Mouse (Mus musculus): ENCODE data around the gene Il4. TPM values are rescaled to one million over a fixed set of nuclear protein-coding genes. Genes with fewer than 3 reads are reported as not detected.

Gene Il4
- polyA plus RNA-seq, 1 experiment: not detected

- 21% methylated on average over 1 of the region's 1 CpGs for WGBS
- peak; percentile 42 for DNase-seq (ENCODE audit: low read depth, low spot score)
Measured at GRCm38 (mm10) chr11:53627859-53628258, 9.4 kb upstream of the Il4 start.

GRCm38 (mm10) chr11:53626802-53627373, 8.4 kb upstream of the Il4 start:
- 75% methylated on average over 17 of the region's 17 CpGs for WGBS

GRCm38 (mm10) chr11:53624124-53624523, 5.7 kb upstream of the Il4 start:
- WGBS: 94% methylated on average over 2 of the region's 2 CpGs
- no peak for DNase-seq (ENCODE audit: low read depth, low spot score)

More at GRCm38 (mm10) chr11:53626802-53627373, 8.4 kb upstream of the Il4 start:
- no peak for DNase-seq (ENCODE audit: low read depth, low spot score)

- WGBS: 93% methylated on average over 9 of the region's 9 CpGs
- no peak for DNase-seq (ENCODE audit: low read depth, low spot score)
Measured at GRCm38 (mm10) chr11:53623573-53623972, 5.1 kb upstream of the Il4 start.

GRCm38 (mm10) chr11:53622440-53622806, 4.0 kb upstream of the Il4 start:
- WGBS: 70% methylated on average over 6 of the region's 6 CpGs
- no peak for DNase-seq (ENCODE audit: low read depth, low spot score)

GRCm38 (mm10) chr11:53621582-53622439, 3.3 kb upstream of the Il4 start:
- DNase-seq (ENCODE audit: low read depth, low spot score): no peak
- WGBS: 81% methylated on average over 11 of the region's 11 CpGs

- 79% methylated on average over 4 of the region's 4 CpGs for WGBS
- DNase-seq (ENCODE audit: low read depth, low spot score): no peak
Measured at GRCm38 (mm10) chr11:53620094-53620493, 1.6 kb upstream of the Il4 start.

- WGBS: 72% methylated on average over 6 of the region's 6 CpGs
Measured at GRCm38 (mm10) chr11:53619428-53619827, 959 bp upstream of the Il4 start.

GRCm38 (mm10) chr11:53617562-53618109, 833 bp downstream of the Il4 start:
- 68% methylated on average over 4 of the region's 4 CpGs for WGBS
- no peak for DNase-seq (ENCODE audit: low read depth, low spot score)

More at GRCm38 (mm10) chr11:53619428-53619827, 959 bp upstream of the Il4 start:
- no peak for DNase-seq (ENCODE audit: low read depth, low spot score)

GRCm38 (mm10) chr11:53616748-53617558, 1.5 kb downstream of the Il4 start:
- DNase-seq (ENCODE audit: low read depth, low spot score): no peak
- 58% methylated on average over 8 of the region's 8 CpGs for WGBS

GRCm38 (mm10) chr11:53615575-53615974, 2.9 kb downstream of the Il4 start:
- DNase-seq (ENCODE audit: low read depth, low spot score): no peak
- 92% methylated on average over 8 of the region's 8 CpGs for WGBS

- WGBS: 43% methylated on average over 6 of the region's 6 CpGs
- DNase-seq (ENCODE audit: low read depth, low spot score): no peak
Measured at GRCm38 (mm10) chr11:53615172-53615571, 3.3 kb downstream of the Il4 start.

GRCm38 (mm10) chr11:53609672-53610071, 8.8 kb downstream of the Il4 start:
- WGBS: 58% methylated on average over 3 of the region's 3 CpGs
- DNase-seq (ENCODE audit: low read depth, low spot score): no peak

GRCm38 (mm10) chr11:53609231-53609630, 9.2 kb downstream of the Il4 start:
- WGBS: 49% methylated on average over 6 of the region's 6 CpGs
- DNase-seq (ENCODE audit: low read depth, low spot score): no peak

- WGBS: 21% methylated on average over 12 of the region's 12 CpGs
- no peak for DNase-seq (ENCODE audit: low read depth, low spot score)
Measured at GRCm38 (mm10) chr11:53605609-53606008, 12.9 kb downstream of the Il4 start.

- DNase-seq (ENCODE audit: low read depth, low spot score): no peak
- WGBS: 96% methylated on average over 3 of the region's 3 CpGs
Measured at GRCm38 (mm10) chr11:53604983-53605382, 13.5 kb downstream of the Il4 start.

- WGBS: 92% methylated on average over 5 of the region's 5 CpGs
- DNase-seq (ENCODE audit: low read depth, low spot score): no peak
Measured at GRCm38 (mm10) chr11:53591116-53591515, 27.4 kb downstream of the Il4 start.

- no peak for DNase-seq (ENCODE audit: low read depth, low spot score)
- WGBS: 65% methylated on average over 15 of the region's 15 CpGs
Measured at GRCm38 (mm10) chr11:53590368-53590768, 28.1 kb downstream of the Il4 start.

- 87% methylated on average over 8 of the region's 8 CpGs for WGBS
- DNase-seq (ENCODE audit: low read depth, low spot score): no peak
Measured at GRCm38 (mm10) chr11:53588279-53588678, 30.2 kb downstream of the Il4 start.

GRCm38 (mm10) chr11:53585510-53585909, 33.0 kb downstream of the Il4 start:
- DNase-seq (ENCODE audit: low read depth, low spot score): no peak
- WGBS: 98% methylated on average over 6 of the region's 6 CpGs

All from large intestine, adult 2 months (tissue).